Mouse (Mus musculus) testis, adult 2 months (tissue): ENCODE results near the gene Kcnh4. TPM values are rescaled to one million over a fixed set of nuclear protein-coding genes. Genes with fewer than 3 reads are reported as not detected.

Source experiments
- H3K27ac ChIP-seq: fragments of 200-500 bp; 2 replicates; pipeline ENCODE4 v1.5.1; 2012; ENCODE audit warnings: low read depth, low read length; ENCODE audit not compliant: control insufficient read depth, insufficient read depth
- H3K27me3 ChIP-seq: fragments of 200-500 bp; 2 replicates; pipeline ENCODE4 v1.6.1; 2012; ENCODE audit warnings: mild to moderate bottlenecking, low read length, moderate library complexity; ENCODE audit not compliant: control insufficient read depth, insufficient read depth
- H3K36me3 ChIP-seq: fragments of 200-500 bp; 2 replicates; pipeline ENCODE4 v1.6.1; 2012; ENCODE audit warnings: mild to moderate bottlenecking, low read length; ENCODE audit not compliant: control insufficient read depth, insufficient read depth
- H3K4me1 ChIP-seq: fragments of 200-500 bp; 2 replicates; pipeline ENCODE4 v1.6.1; 2012; ENCODE audit warnings: low read length; ENCODE audit not compliant: control insufficient read depth, insufficient read depth
- H3K4me3 ChIP-seq: fragments of 200-500 bp; 2 replicates; pipeline ENCODE4 v1.5.1; 2012; ENCODE audit warnings: low read depth, mild to moderate bottlenecking, low read length, moderate library complexity, mixed read lengths; ENCODE audit not compliant: control insufficient read depth
- CTCF ChIP-seq: fragments of 200-500 bp; IDR thresholded peaks from 2 replicates; pipeline ENCODE4 v1.5.1; 2012; ENCODE audit warnings: low read depth, mild to moderate bottlenecking, inconsistent platforms, low read length, moderate library complexity; ENCODE audit not compliant: control insufficient read depth, insufficient read depth, insufficient replicate concordance
- POLR2A ChIP-seq: fragments of 200-500 bp; IDR thresholded peaks from 2 replicates; pipeline ENCODE4 v1.6.1; 2012; ENCODE audit warnings: low read depth, mild to moderate bottlenecking, inconsistent platforms, low read length, moderate library complexity; ENCODE audit not compliant: control insufficient read depth
- polyA plus RNA-seq: library from polyadenylated mRNA; depleted of rRNA; stranded (reverse); fragments of >200 nt; gene quantifications from 2 replicates; pipeline ENCODE4 v1.2.3, GENCODE M21; 2012

The Kcnh4 gene
- polyA plus RNA-seq, 1 experiment: 0.51 TPM

GRCm38 (mm10) chr11:100741348-100741747, 18.4 kb downstream of the Kcnh4 start:
- H3K27me3 ChIP-seq: no peaks in the 10 kb centered on the region
- no peak overlapping the region for H3K27ac ChIP-seq
- H3K4me3 ChIP-seq: no peak overlapping the region
- H3K4me1 ChIP-seq: peaks cover 13% of the 10 kb centered on the region
- TF ChIP-seq CTCF (no peak), POLR2A (no peak)
- no peaks in the 10 kb centered on the region for H3K36me3 ChIP-seq

GRCm38 (mm10) chr11:100738749-100739148, 21.0 kb downstream of the Kcnh4 start:
- Histone ChIP-seq H3K36me3 (no peaks in the 10 kb centered on the region), H3K27me3 (no peaks in the 10 kb centered on the region), H3K4me1 (peaks cover 16% of the 10 kb centered on the region), H3K27ac (no peak overlapping the region), H3K4me3 (no peak overlapping the region)
- TF ChIP-seq CTCF (no peak), POLR2A (no peak)

- H3K27ac ChIP-seq: peak within 1 kb of the TSS; percentile 62
- peak within 1 kb of the TSS; percentile 86 for H3K4me3 ChIP-seq
- TF ChIP-seq POLR2A: peak; percentile 26
- no peak for TF ChIP-seq CTCF
- no peaks in the 10 kb centered on the region; the same call in 1 of the 2 replicates for H3K36me3 ChIP-seq
- no peaks in the 10 kb centered on the region for H3K27me3 ChIP-seq
- peaks cover 16% of the 10 kb centered on the region for H3K4me1 ChIP-seq
Measured at GRCm38 (mm10) chr11:100738066-100738604, 21.6 kb downstream of the Kcnh4 start, which contains the start of gene Rab5c. Rab5c (minus strand) TSS chr11:100738215.

- TF ChIP-seq CTCF (no peak), POLR2A (no peak)
- no peaks in the 10 kb centered on the region for H3K27me3 ChIP-seq
- peak overlapping the region; percentile 62 for H3K27ac ChIP-seq
- peaks cover 16% of the 10 kb centered on the region for H3K4me1 ChIP-seq
- H3K36me3 ChIP-seq: no peaks in the 10 kb centered on the region; the same call in 1 of the 2 replicates
- H3K4me3 ChIP-seq: peak overlapping the region; percentile 86
Measured at GRCm38 (mm10) chr11:100737105-100737733, 22.5 kb downstream of the Kcnh4 start.

- TF ChIP-seq CTCF (no peak), POLR2A (no peak)
- H3K27ac ChIP-seq: no peak overlapping the region
- peaks cover 16% of the 10 kb centered on the region for H3K4me1 ChIP-seq
- no peaks in the 10 kb centered on the region for H3K27me3 ChIP-seq
- no peaks in the 10 kb centered on the region; the same call in 1 of the 2 replicates for H3K36me3 ChIP-seq
- H3K4me3 ChIP-seq: peak overlapping the region; percentile 86; the same call in 1 of the 2 replicates
Measured at GRCm38 (mm10) chr11:100736746-100737080, 23.0 kb downstream of the Kcnh4 start.

- TF ChIP-seq CTCF: no peak
- TF ChIP-seq POLR2A: no peak
- Histone ChIP-seq H3K27ac (no peak overlapping the region), H3K27me3 (no peaks in the 10 kb centered on the region), H3K4me1 (peaks cover 16% of the 10 kb centered on the region), H3K4me3 (no peak overlapping the region), H3K36me3 (no peaks in the 10 kb centered on the region; the same call in 1 of the 2 replicates)
Measured at GRCm38 (mm10) chr11:100735954-100736745, 23.6 kb downstream of the Kcnh4 start.
